Mouse (Mus musculus) Patski (cell line): ENCODE results near the gene Capzb. TPM values are rescaled to one million over a fixed set of nuclear protein-coding genes. Genes with fewer than 3 reads are reported as not detected.

ENCODE experiments used
- ATAC-seq: fragments of 100-300 bp; one replicate; pipeline ENCODE4 v1.8.0; 2021
- CTCF ChIA-PET: fragments of 350-600 bp; sonication (Branson Sonifier 250); formaldehyde crosslinking; loops from one replicate; lab custom pipeline; 2022; ENCODE audit warnings: inconsistent platforms; lab: Charles Lee
- POLR2A ChIA-PET: fragments of 350-600 bp; sonication (Branson Sonifier 250); formaldehyde crosslinking; loops from one replicate; lab custom pipeline; 2022; ENCODE audit warnings: antibody characterized with exemption, inconsistent platforms; lab: Charles Lee
- DNase-seq: peaks from one replicate; pipeline ENCODE4 v3.0.0-alpha.2; 2011; ENCODE audit warnings: low read depth, low spot score
- H3K27me3 ChIP-seq: fragments of 371-371 bp; one replicate; pipeline ENCODE4 v1.5.1; 2021
- CTCF ChIP-seq: fragments of 100-300 bp; IDR thresholded peaks from one replicate; pipeline ENCODE4 v1.5.1; 2021
- in situ Hi-C: fragments of 300-500 bp; cut with MboI; formaldehyde crosslinking; loops from 3 replicates; pipeline ENCODE4 v1.11.1; 2018; ENCODE audit warnings: low pct_unique_long_range_greater_than_20kb, mixed read lengths
- polyA plus RNA-seq: library from polyadenylated mRNA; unstranded; gene quantifications from one replicate; pipeline ENCODE4 v1.2.3, GENCODE M21; 2021

Gene Capzb
- polyA plus RNA-seq, 1 experiment from 2014 or later = 305 TPM

DNA sequence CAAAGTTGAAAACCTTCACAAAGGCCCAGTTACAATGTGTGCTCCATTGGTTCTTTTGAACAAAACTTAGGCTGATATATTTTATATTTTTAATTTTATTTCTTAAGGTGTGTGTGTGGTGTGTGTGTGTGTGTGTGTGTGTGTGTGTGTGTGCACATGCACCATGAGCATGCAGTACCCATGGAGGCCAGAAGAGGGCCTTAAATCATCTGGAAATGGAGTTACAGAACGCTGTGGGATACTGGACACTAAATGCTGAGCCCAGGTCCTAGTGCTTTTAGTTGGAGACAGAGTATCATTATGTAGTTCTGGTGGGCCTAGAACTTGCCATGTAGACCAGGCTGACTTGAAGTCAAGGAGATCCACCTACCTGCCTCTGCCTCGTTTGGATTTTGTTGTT lies 13.5 kb upstream of the Capzb start:
- ChIA-PET CTCF (no interaction called here), POLR2A (no interaction called here)
- in situ Hi-C loops = no loop called here
- H3K27me3 ChIP-seq = no peaks in the 10 kb centered on the region
- DNase-seq = no peak
- TF ChIP-seq CTCF = no peak
- ATAC-seq = no peak

- no peak for ATAC-seq
- H3K27me3 ChIP-seq = no peaks in the 10 kb centered on the region
- in situ Hi-C loops = loop anchor here (5.0 kb wide), 1 partner anchor 88 kb away; the partner anchor contains the start of gene Nbl1
- DNase-seq = no peak
- POLR2A ChIA-PET = no interaction called here
- TF ChIP-seq CTCF = no peak
- CTCF ChIA-PET = interaction anchor here (1.0 kb wide), 1 partner anchor 17 kb away, joined by 3 read pairs; no protein-coding TSS in a partner anchor
These were observed 12.7 kb upstream of the Capzb start for GRCm38 (mm10) chr4:139179731-139180625.

DNA sequence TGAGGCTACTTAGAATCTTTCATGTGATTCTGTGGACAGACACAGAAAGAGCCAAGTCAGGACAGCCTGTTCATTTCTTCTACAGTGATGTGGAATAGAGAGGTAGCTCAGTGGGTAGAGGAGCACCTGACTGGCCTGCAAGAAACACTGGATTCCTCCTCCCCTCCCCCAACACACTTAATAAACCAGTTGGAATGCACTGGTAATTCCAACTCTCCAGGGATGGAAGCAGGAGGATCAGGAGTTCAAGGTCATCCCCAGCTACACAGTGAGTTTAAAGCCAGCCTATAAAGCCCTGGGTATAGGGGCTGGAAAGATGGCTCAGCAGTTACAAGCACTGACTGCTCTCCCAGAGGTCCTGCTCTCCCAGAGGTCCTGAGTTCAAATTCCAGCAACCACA lies 10.2 kb upstream of the Capzb start:
- in situ Hi-C loops = loop anchor here (5.0 kb wide), 1 partner anchor 90 kb away; the partner anchor contains the start of gene Nbl1
- no peaks in the 10 kb centered on the region for H3K27me3 ChIP-seq
- no peak for TF ChIP-seq CTCF
- POLR2A ChIA-PET = no interaction called here
- CTCF ChIA-PET = no interaction called here
- ATAC-seq (no peak), DNase-seq (no peak)

DNA sequence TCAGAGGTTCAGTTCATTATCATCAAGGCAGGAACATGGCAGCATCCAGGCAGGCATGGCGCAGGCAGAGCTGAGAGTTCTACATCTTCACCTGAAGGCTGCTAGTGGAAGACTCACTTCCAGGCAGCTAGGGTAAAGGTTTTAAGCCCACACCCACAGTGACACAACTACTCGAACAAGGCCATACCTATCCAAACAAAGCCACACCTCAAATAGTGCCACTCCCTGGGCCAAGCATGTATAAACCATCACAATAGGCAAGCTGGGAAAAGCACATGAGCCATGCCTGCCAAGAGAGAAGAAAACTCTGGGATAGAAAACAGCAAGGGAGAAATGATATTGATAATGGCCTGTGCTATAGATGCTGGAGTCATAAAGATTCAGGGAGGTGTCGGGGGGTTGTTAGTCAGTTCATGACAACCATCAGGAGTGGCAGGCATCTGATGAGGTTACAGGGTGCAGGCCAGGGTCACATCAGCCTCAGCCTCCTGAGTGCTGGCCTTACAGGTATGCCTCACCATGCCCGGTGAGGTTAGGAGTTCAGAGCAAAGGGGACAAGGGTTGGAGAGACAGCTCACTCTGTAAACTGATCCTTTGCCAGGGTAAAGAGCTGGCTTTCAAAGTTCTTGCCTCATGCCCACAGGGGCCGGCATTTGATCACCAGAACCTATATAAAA lies 6.8 kb upstream of the Capzb start:
- TF ChIP-seq CTCF = no peak
- in situ Hi-C loops = no loop called here
- ATAC-seq (no peak), DNase-seq (no peak)
- ChIA-PET CTCF (interaction anchor here (1.2 kb wide), 1 partner anchor 11 kb away, joined by 3 read pairs; no protein-coding TSS in a partner anchor), POLR2A (no interaction called here)
- H3K27me3 ChIP-seq = no peaks in the 10 kb centered on the region

GRCm38 (mm10) chr4:139187930-139188329 lies 4.8 kb upstream of the Capzb start:
- no peaks in the 10 kb centered on the region for H3K27me3 ChIP-seq
- DNase-seq = no peak
- no peak for ATAC-seq
- CTCF ChIA-PET = no interaction called here
- no peak for TF ChIP-seq CTCF
- POLR2A ChIA-PET = no interaction called here
- in situ Hi-C loops = no loop called here

DNA sequence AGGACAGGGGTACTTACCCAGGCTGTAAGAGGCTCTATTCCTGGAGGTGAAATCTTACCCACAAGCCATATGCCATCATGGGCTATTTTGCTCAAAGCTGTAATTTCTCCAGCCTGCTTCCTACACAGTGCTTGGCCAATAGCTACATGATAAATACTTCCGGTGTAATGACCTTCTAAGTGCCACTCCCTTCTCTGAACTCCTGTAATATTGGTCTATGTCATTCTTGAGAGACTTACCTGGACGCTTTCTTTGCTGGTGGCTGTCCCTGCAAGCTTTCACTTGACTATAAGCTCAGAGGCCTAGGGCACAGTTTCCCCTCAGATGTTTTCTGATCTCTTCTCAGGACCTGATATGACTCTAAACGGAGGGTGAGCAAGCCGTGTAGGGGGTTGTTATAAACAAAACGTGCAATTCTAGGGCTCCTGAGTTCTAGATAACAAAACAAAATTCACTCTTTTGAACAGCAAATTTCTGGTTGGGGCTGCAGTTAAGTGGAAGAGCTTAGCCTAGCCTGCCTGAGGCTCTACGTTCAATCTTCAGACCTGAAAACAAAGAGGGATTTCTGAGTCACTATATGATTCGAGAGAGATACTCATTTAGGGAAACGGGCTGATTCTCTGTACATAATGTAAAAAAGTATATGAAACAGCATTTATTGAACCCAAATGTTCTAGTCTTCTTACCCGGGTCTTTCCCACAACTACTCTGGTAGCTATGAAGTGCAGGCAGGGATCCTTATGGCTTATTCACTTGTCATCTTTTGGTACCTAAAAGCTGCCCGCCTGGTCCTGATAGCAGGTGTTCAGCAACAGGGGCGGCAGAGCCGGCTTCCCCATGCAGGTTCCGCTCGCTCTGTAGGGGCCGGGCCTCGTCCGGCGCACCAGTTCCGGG lies 847 bp upstream of the Capzb start:
- no peak for TF ChIP-seq CTCF
- in situ Hi-C loops = no loop called here
- CTCF ChIA-PET = interaction anchor here (0.6 to 1.5 kb wide), 4 partner anchors 11 to 148 kb away, joined by 3 to 4 read pairs (median 3); partner anchors contain the start of gene Akr7a5
- DNase-seq (no peak), ATAC-seq (no peak)
- POLR2A ChIA-PET = interaction anchor here (1.1 kb wide), 1 partner anchor 102 kb away, joined by 4 read pairs; no protein-coding TSS in a partner anchor
- H3K27me3 ChIP-seq = no peaks in the 10 kb centered on the region

- in situ Hi-C loops = no loop called here
- DNase-seq (no peak), ATAC-seq (peak; percentile 5)
- ChIA-PET POLR2A (no interaction called here), CTCF (interaction anchor here (1.2 to 1.5 kb wide), 2 partner anchors 10 to 118 kb away, joined by 3 read pairs; partner anchors contain the start of gene Akr7a5)
- H3K27me3 ChIP-seq = no peaks in the 10 kb centered on the region
- TF ChIP-seq CTCF = no peak
These were observed 736 bp downstream of the Capzb start for GRCm38 (mm10) chr4:139193176-139194093.

DNA sequence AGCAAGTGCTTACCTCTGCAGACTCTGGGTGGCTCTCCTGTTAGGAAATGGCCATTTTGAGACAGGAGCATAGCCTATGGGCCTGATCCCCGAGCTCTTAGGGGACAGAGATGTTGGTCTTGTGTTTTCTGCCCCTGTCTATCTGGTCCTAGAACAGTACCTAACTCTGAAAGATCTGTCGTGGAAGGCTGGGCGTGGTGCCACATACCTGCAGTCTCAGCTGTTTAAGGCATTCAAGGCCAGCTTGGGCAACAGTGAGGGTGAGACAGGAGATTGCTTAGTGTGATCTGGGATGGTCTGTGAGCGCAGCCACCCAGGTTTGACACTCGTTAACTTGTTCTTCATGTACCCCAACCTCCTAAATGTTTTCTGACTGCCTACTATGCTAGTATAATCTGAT lies 2.4 kb downstream of the Capzb start:
- no peak for DNase-seq
- no peak for ATAC-seq
- in situ Hi-C loops = no loop called here
- ChIA-PET POLR2A (no interaction called here), CTCF (no interaction called here)
- no peaks in the 10 kb centered on the region for H3K27me3 ChIP-seq
- no peak for TF ChIP-seq CTCF

DNA sequence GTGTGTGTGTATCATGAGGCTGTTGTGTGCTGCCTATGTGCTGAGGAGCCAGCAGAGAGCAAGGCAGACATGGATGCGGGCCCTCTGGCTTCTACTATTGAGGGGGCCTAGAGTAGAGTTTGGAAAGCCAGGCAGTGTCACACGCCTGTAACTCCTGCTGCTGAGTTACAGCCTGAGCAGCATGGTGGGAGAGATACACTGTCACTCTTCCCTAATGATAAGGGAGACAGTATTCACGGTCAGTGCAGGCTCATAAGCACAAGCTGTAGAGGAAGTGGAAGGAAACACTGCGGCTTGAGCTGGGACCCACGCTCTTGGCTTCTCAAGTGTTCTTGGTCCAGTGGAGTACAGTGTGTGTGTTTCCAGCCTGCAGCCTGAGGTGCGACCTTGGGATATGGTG lies 3.8 kb downstream of the Capzb start:
- H3K27me3 ChIP-seq = no peaks in the 10 kb centered on the region
- ChIA-PET POLR2A (no interaction called here), CTCF (no interaction called here)
- ATAC-seq (no peak), DNase-seq (no peak)
- TF ChIP-seq CTCF = no peak
- in situ Hi-C loops = no loop called here
